Mouse (Mus musculus) activated CD4-positive, CD25-positive, alpha-beta regulatory T cell, adult 4 months (primary cell): ENCODE measurements around the gene Spsb3. TPM values are rescaled to one million over a fixed set of nuclear protein-coding genes. Genes with fewer than 3 reads are reported as not detected.

ENCODE experiments used
- ATAC-seq: one replicate; pipeline ENCODE4 v1.8.0; 2017
- polyA plus RNA-seq, 2 experiments: library from polyadenylated mRNA; unstranded; fragments of 100-300 nt; shearing (Covaris generic); gene quantifications; one replicate each; pipeline ENCODE4 v1.2.1; 2017

Spsb3 gene
- 10 to 100 TPM; 38.5 to 50.9 TPM for polyA plus RNA-seq

DNA sequence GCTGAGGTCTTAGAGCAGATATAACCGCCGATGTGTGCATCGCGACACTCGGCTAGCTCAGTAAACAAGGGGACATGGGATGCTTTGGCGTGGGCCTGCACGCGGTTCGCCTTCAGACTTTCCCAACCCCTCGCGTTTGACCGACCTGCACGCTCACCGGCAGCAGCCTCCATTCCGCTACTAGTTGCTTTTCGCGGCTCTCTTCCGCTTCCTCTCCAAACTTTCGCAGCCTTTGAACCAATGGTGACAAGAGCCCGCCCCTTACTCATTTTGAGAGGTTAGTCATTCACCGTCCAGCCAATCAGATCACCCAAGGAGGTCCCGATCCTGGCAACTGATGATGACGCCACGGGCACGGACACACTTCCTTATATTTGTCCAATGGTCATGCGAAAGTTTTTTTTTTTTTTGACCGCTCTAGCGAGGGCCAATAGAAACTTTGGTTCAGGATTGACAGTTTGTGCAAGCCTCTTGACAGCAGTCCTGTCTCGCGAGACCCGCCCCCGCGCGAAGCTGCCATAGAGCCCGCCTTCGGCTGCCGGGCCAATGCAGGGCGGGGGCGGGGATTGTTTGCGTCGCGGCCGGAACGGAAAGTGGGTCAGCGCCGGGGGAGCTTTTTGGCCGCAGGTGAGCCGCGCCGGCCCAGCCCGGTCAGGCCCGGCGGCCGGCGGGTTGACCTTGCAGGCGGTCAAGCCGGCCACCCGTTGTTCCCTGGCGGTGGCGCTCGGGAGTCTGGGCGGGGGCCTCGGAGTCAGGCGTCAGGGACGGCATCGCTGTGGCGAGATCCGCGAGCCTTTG, at the start of gene Spsb3, which contains the start of gene Nubp2:
TSS of gene Spsb3 (plus strand) at position 510 of the 798 bp plus-strand sequence.
TSS of gene Nubp2 (minus strand) at position 216 of the 798 bp plus-strand sequence.
- ATAC-seq: peak; percentile 95

DNA sequence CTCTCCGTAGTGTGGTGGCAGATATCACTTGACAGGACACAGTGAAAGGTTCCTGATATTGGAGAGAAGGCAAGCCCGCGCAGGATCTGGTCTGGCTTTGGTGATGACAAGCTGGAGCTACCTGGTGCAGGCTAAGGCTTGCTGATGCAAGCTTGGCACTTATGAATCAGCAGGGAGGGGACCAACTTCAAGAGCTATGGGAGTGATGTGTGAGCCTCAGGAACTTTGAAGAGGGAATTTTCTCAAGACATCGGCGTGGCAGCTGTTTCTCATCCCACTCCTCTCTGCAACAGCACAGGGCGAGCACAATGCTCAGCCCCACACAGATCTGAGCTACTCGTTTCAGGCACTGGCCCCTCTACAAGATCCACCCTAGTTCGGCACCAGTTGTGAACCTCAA, 46.6 kb upstream of the Spsb3 start, which contains the start of gene Hagh:
TSS of gene Hagh (plus strand) at position 302 of the 400 bp plus-strand sequence.
- ATAC-seq: no peak

DNA sequence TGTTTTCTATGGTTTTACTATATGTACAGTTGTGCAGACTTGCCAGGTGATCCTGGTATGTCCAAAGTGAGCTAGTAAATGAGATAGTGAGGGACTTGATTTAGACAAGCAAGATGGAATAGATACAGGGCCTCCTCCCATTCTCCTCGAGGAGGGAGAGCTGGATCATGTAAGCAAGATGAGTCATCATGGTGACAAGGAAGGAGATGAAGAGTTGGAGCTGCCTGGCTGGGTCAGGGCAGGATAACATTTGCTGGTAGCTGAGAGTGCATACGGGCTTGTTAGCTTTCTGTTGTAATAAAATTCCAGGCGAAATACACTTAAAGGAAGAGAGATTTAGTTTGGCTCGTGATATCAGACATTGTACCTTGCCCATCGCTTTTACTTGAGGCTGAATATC, 46.1 kb upstream of the Spsb3 start:
- no peak for ATAC-seq

GRCm38 (mm10) chr17:24841133-24841532, 45.3 kb upstream of the Spsb3 start:
- no peak for ATAC-seq

- no peak for ATAC-seq
These were observed 43.8 kb upstream of the Spsb3 start for GRCm38 (mm10) chr17:24842631-24843030.

DNA sequence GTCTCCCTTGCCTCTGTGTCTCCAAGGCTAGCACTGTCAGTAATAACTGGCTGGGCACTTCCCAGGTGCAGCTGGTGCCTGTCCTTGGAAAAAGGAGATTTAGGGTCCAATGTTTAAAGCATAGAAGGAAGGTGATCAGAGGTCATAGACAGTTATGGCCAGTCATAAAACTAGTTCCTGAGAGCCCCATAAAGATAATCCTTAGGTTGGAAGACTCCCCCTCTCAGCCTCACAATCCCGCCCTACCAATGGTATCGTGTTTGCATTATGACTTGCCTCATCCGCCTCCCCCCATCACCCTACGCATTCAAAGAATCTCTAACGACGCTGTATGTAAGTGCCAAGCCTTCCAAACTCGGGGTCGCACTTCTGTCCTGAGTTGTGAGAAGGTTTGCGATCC, 41.9 kb upstream of the Spsb3 start:
- no peak for ATAC-seq

DNA sequence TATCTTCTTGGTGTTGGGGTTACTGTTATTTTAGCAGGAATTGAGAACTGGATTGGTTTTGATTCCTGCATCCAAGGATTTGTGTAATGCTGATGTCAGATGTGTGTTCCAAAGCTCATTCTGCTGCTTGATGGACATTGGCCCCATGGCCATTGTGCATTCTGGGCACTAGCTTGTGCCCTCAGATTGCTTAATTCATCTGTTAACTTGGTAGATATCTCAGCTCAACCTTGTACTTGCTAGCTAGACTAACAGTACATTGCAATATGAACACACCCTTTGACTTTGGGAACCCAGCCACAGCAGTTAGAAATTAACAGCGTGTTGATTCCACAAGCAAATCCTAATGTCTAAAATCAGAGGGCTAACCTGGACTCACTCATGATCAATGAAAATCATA, 39.1 kb upstream of the Spsb3 start:
- no peak for ATAC-seq

DNA sequence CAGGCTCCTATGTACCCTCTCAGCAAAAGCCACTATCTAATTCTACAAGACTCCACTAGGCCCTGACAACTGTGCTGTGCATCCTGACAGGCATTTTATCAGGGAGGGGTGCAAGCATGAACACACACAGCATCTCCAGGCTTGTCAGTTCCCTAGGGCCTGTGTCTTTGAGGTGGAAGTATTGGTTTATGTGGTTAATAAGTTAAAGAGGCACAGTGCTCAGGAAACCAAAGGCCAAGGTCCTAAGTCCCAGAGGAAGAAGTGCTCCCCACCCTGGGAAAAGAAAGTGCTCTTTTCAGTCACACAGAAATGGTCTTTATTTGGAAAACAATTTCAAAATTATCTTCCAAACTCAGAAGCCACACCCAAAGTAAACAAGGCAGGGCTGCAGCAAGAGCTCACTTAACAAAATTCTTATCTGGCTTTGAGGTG, 37.8 kb upstream of the Spsb3 start:
- no peak for ATAC-seq

GRCm38 (mm10) chr17:24849733-24850064, 36.7 kb upstream of the Spsb3 start:
- ATAC-seq: no peak

DNA sequence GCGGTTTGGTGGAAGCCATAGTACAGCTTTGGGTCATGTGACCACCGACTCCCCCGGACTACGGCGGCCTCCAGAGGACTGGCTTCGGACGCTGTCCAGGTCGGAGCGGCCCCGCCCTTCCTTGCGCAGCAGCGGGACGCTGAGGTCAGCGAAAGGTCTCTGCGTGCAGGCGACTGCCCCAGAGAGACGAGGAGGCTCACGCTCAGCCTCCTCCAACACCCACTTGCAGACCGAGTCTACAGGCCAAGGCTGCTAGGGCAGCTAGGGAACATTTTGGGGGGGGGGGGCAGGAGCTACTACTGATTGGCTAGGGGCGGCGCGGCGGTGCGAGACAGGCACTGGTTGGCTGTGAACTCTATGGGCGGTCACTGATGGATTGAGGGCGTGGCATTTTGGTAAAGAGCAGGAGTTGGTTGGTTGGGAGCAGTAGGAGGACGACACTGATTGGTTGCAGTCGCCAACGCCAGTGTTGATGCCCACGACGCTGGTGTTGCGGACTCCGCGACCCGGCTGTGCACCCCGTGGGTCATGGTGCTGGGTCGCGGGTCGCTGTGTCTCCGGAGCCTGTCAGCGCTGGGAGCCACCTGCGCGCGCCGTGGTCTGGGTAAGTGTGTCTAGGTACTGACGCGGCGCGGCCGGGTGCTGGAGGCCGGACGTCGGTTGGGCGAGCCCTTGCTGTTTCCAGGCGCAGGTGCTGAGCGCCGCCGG, 36.2 kb upstream of the Spsb3 start, which contains the start of gene Fahd1:
TSS of gene Fahd1 (minus strand) at position 300 of the 708 bp plus-strand sequence.
- ATAC-seq: peak; percentile 99

DNA sequence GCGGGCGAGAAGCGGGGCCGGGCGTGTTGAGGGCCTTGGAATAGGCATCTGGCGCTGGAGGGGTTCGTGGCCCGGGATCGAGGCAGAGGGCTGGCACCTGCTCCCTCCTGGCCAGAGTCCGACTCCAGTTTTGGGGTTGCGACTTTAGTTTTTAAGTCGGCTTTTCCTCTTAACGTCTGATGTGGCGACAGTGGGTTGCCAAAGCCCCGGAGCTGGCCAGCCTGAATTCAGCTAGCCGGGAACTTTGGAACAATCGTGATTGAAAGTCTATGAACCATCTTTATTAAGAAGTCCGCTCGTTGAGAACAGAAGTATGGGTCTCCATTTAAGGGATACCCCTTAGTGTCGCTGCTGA, 35.7 kb upstream of the Spsb3 start:
- ATAC-seq: no peak

GRCm38 (mm10) chr17:24851381-24852125, 34.9 kb upstream of the Spsb3 start:
- no peak for ATAC-seq

- no peak for ATAC-seq
These were observed 30.5 kb upstream of the Spsb3 start for GRCm38 (mm10) chr17:24855838-24856464.

DNA sequence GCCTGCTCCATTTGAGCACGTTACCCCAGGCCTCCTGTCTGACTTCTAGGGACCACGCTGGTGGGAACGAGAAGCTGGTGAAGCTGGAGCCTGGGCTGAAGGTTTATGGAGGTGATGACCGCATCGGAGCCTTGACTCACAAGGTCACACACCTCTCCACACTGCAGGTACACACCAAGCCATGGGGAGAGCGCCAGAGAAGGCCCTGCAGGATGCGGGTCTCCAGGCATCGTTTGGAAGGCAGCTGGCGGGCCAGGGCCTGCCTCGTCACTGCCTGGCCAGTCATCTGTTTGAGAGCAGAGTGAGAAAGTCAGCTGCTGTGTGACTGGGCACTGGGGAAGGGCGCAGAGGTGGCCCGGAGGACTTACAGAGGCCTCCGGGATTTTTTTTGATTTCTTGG, 29.9 kb upstream of the Spsb3 start:
- ATAC-seq: no peak

- no peak for ATAC-seq
These were observed 28.5 kb upstream of the Spsb3 start for GRCm38 (mm10) chr17:24857831-24858470.

GRCm38 (mm10) chr17:24858967-24859366, 27.5 kb upstream of the Spsb3 start:
- ATAC-seq: no peak

DNA sequence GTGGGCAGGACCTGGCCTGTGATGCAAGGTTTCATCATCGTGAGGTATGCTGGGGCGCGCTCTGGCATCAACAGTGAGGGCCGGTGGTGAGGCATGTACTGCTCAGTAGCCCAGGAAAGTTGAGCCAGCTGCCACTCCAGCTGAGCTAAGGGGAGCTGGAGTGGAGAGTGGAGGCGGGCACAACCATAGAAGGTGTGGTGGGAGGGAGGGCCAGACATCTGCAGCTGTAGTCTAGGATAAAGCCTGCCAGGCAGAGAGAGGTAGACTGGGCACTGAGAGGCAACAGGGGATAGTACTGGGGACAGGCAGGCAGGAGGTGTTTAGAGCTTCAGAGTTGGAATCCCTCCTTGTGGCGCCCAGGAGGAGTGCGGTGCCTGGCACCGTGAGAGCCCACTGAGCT, 26.4 kb upstream of the Spsb3 start:
- ATAC-seq: no peak

GRCm38 (mm10) chr17:24861785-24862184, 24.7 kb upstream of the Spsb3 start:
- no peak for ATAC-seq

DNA sequence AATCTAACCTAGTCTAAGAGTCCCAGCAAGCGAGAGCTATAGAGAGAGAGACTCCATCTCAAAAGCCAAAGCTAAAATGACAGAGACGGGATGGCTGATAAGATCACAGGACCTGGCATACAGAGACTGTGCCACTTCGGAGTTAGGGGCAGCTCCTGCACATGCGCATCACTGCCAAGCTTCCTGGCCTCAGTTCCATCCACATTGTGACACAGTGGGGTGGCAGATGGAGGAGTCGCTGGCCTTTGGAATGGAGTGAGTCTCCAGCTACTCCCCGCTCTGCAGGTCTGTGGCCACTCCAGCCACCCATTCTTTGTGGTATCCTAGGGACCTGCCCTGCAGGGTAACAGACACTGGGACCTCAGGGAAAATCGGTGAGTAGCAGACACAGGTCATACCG, 20.7 kb upstream of the Spsb3 start, which contains the start of gene Igfals:
TSS of gene Igfals (plus strand) at position 222 of the 400 bp plus-strand sequence.
- no peak for ATAC-seq

- ATAC-seq: no peak
These were observed 18.5 kb upstream of the Spsb3 start for GRCm38 (mm10) chr17:24867914-24868313.

GRCm38 (mm10) chr17:24873695-24874404, 12.6 kb upstream of the Spsb3 start:
- ATAC-seq: no peak

GRCm38 (mm10) chr17:24874405-24874745, 12.1 kb upstream of the Spsb3 start:
- no peak for ATAC-seq
